In the genomic region with DNA sequence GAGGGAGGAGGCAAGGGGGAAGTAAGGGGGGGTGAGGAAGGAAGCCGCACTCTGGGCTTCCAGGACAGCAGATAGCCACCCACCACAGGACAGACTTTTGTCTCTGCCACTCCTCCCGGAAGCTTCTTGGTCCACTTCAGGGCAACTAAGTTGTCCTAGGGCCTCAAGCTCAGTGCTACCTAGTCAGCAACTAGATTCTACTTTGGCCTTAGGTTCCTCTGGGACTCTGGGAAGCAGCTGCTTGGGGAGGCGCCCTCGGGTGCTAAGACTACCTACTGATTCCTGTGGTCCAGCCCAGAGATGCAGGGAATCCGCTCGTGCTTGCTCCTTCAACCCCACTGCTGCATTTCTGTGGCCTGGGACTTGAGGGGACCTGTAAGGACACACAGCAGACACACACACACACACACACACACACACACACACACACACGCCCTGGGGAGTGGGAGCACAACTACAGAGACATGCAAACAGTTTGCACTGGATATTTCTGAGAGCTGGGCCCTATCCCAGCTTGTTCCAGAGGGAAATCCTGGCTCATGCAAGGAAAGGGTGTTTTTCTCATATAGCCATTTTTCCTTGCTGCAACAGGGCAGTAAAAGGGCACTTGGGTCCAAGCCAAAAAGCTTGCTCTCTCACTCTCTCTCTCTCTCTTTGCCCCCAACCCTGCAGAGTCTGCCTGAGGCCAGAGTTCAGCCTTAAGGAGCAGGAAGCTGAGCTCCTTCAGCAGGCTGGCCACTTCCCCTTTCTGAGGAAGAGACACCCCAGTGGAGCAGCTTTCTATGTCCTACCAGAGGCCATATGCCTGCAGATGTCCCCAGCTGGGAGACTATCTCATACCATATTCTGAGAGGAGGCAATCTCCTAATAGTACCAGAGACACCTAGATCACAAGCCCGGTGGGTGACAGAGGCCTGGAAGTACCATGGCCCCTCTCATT, we compare ENCODE assay signal across 8 mouse cellular contexts. TPM values are rescaled to one million over a fixed set of nuclear protein-coding genes. Genes with fewer than 3 reads are reported as not detected.
DNase-seq lines count a peak whose midpoint lies in the region; ATAC-seq lines count a peak whose summit lies in the region.

No protein-coding gene starts in this region.

- H3K36me3 ChIP-seq in neural tube, embryonic 11.5 days (ENCODE audit: control insufficient read depth, insufficient read depth, low read length): no peaks in the 10 kb centered on the region
- no peaks in the 10 kb centered on the region for H3K36me3 ChIP-seq in heart, embryonic 16.5 days (ENCODE audit: control insufficient read depth, insufficient read depth)
- H3K36me3 ChIP-seq in megakaryocyte, embryonic 14.5 days (replicated peaks; ENCODE audit: low read length): no peaks in the 10 kb centered on the region

- H3K4me2 ChIP-seq in neural tube, embryonic 11.5 days (ENCODE audit: low read depth): no peak overlapping the region
- peak overlapping the region; percentile 60 for H3K4me2 ChIP-seq in heart, embryonic 16.5 days (ENCODE audit: low read depth, low read length)

- peak; percentile 34 for DNase-seq in neural tube, embryonic 11.5 days (ENCODE audit: low spot score)
- no peak for DNase-seq in neural tube, embryonic 10.5 days (ENCODE audit: extremely low spot score, low spot score)
- peak; percentile 20 for DNase-seq in brain, embryonic 18.5 days (ENCODE audit: low read depth, low spot score)
- peak; percentile 83 to 87 for DNase-seq in kidney, postnatal 25 days
- DNase-seq in urinary bladder, postnatal 10 days (ENCODE audit: low spot score): no peak
- DNase-seq in thymus, postnatal 10 days (ENCODE audit: low spot score in 2 of 2): no peak

- H3K27ac ChIP-seq in neural tube, embryonic 11.5 days (ENCODE audit: low read depth, low read length): peak overlapping the region; percentile 84
- peak overlapping the region; percentile 95 for H3K27ac ChIP-seq in heart, embryonic 16.5 days (ENCODE audit: low read length)

- no peak overlapping the region for H3K4me3 ChIP-seq in neural tube, embryonic 11.5 days (ENCODE audit: low read depth, low read length)
- peak overlapping the region; percentile 22 for H3K4me3 ChIP-seq in heart, embryonic 16.5 days (ENCODE audit: low read length)
- H3K4me3 ChIP-seq in megakaryocyte, embryonic 14.5 days (replicated peaks): peak overlapping the region; percentile 90

- ATAC-seq in neural tube, embryonic 11.5 days (ENCODE audit: insufficient read depth, low FRiP score, low TSS enrichment): 0 out of 2 replicates have a peak, but pooled peaks have one; percentile 14
- ATAC-seq in heart, embryonic 16.5 days (replicated peaks; ENCODE audit: extremely low read depth, insufficient read depth, low FRiP score): 0 out of 2 replicates have a peak, but pooled peaks have one; percentile 3

- H3K27me3 ChIP-seq in neural tube, embryonic 11.5 days (ENCODE audit: control insufficient read depth, insufficient read depth, low read length): no peaks in the 10 kb centered on the region
- H3K27me3 ChIP-seq in heart, embryonic 16.5 days (ENCODE audit: control insufficient read depth, insufficient read depth, low read length): no peaks in the 10 kb centered on the region
- no peaks in the 10 kb centered on the region for H3K27me3 ChIP-seq in megakaryocyte, embryonic 14.5 days (replicated peaks)

- peaks cover 24% of the 10 kb centered on the region for H3K4me1 ChIP-seq in neural tube, embryonic 11.5 days (ENCODE audit: control insufficient read depth, insufficient read depth, low read length)
- peaks cover 43% of the 10 kb centered on the region for H3K4me1 ChIP-seq in heart, embryonic 16.5 days (ENCODE audit: control insufficient read depth, insufficient read depth, low read length)
- H3K4me1 ChIP-seq in megakaryocyte, embryonic 14.5 days: peaks cover 88% of the 10 kb centered on the region

- 77% methylated on average over 8 of the region's 8 CpGs for whole genome bisulfite sequencing in neural tube, embryonic 11.5 days
- 27% methylated on average over 8 of the region's 8 CpGs for WGBS in heart, embryonic 16.5 days

- H3K9me3 ChIP-seq in neural tube, embryonic 11.5 days (ENCODE audit: control insufficient read depth, low read length): no peaks in the 10 kb centered on the region
- no peaks in the 10 kb centered on the region for H3K9me3 ChIP-seq in heart, embryonic 16.5 days (replicated peaks; ENCODE audit: control insufficient read depth, low read length)
- no peaks in the 10 kb centered on the region for H3K9me3 ChIP-seq in megakaryocyte, embryonic 14.5 days

- peak overlapping the region; percentile 54; the same call in 1 of the 2 replicates for H3K9ac ChIP-seq in neural tube, embryonic 11.5 days (ENCODE audit: low read length)
- H3K9ac ChIP-seq in heart, embryonic 16.5 days (ENCODE audit: low read length): peak overlapping the region; percentile 75

RNA-seq across cellular contexts. Expression of a gene that starts 12.2 kb away (rescaled TPM):
- 15.1 and 16.6 TPM in 2 replicates for polyA plus RNA-seq in neural tube, embryonic 11.5 days (2014; fragmentation: Nextera tagmentation; extraction: Ambion mirVana)
- polyA plus RNA-seq in heart, embryonic 16.5 days (2015; fragmentation: Nextera tagmentation; extraction: Ambion mirVana): 12.1 and 12.3 TPM in 2 replicates
- 31.5 and 38.7 TPM in 2 replicates for polyA plus RNA-seq in megakaryocyte, embryonic 14.5 days (2012; ENCODE audit: insufficient read depth, low replicate concordance)

RNA-seq across cellular contexts. Expression of a gene that starts 15.0 kb away (rescaled TPM):
- polyA plus RNA-seq in neural tube, embryonic 11.5 days (2014; fragmentation: Nextera tagmentation; extraction: Ambion mirVana): 96.6 and 98.1 TPM in 2 replicates
- 68.4 and 73.8 TPM in 2 replicates for polyA plus RNA-seq in heart, embryonic 16.5 days (2015; fragmentation: Nextera tagmentation; extraction: Ambion mirVana)
- polyA plus RNA-seq in megakaryocyte, embryonic 14.5 days (2012; ENCODE audit: insufficient read depth, low replicate concordance): 51.4 and 87.5 TPM in 2 replicates

Comparison
In these comparisons a context has a peak if more than half of its experiments do, and no peak if none do; other contexts are left out.
1. DNase-seq: peak in neural tube, embryonic 11.5 days (single experiment), brain, embryonic 18.5 days (single experiment) and kidney, postnatal 25 days (2 of 2); none in neural tube, embryonic 10.5 days (single experiment), urinary bladder, postnatal 10 days (single experiment) and thymus, postnatal 10 days (0 of 2).